In the genomic region with DNA sequence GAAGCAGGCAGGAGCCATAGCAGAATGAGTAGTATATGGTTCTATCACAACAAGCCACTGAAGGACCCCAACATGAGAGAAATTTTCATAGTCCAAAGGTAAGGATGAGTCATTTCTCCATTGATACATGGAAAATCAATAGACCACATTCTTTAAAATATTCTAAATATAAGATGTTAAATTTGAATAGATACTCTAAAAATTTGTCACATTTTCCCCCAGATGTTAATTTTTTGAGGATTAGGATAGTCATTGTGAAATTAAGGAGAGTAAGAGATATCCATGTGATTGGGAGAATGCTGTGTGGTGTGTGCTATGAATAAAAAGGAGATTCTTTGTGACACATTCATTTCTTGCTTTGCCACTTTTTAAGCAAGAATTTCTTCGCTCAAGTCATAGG, we compare ENCODE assay signal across 17 mouse cellular contexts.
DNase-seq lines count a peak whose midpoint lies in the region; TF ChIP-seq lines count a peak whose summit lies in the region.
"Had no signal": no experiment of that assay in that cellular context is flagged by ENCODE, and none has a peak within 500 bp of the region (broad histone marks: within the 10 kb centered on the region; RNA-seq: fewer than 3 reads in every experiment).

No protein-coding gene starts in this region.

- dilution Hi-C loops in CH12.LX (cut with MboI; ENCODE audit: extremely low pct_ligation_motif_present, extremely low pct_unique_long_range_greater_than_20kb, low sequenced_read_pairs) = no loop called here

- no peak overlapping the region for H3K9ac ChIP-seq in CH12.LX (ENCODE audit: insufficient read depth, low read depth)

- in situ Hi-C loops in CH12.LX (cut with MboI; ENCODE audit: low pct_ligation_motif_present, low pct_unique_long_range_greater_than_20kb, low sequenced_read_pairs) = no loop called here

- no peak for TF ChIP-seq CTCF in layer of hippocampus, adult 2 months (conservative IDR thresholded peaks at IDR 0.05)
- TF ChIP-seq CTCF in CH12.LX (conservative IDR thresholded peaks at IDR 0.05 in 1 of 2, IDR thresholded peaks at IDR 0.05 in 1 of 2; ENCODE audit: low read depth in 2 of 2, low read length in 2 of 2) = no peak

- no peak for TF ChIP-seq POLR2A in CH12.LX (IDR thresholded peaks at IDR 0.05; ENCODE audit: low read depth, low read length)

- no peak overlapping the region for H3K4me3 ChIP-seq in layer of hippocampus, adult 2 months
- no peak overlapping the region for H3K4me3 ChIP-seq in CH12.LX (replicated peaks in 1 of 3; ENCODE audit: low read depth in 2 of 3, low read length in 2 of 3, poor library complexity in 1 of 3)

- no peaks in the 10 kb centered on the region for H3K36me3 ChIP-seq in CH12.LX (replicated peaks in 1 of 2; ENCODE audit: control insufficient read depth in 1 of 2, insufficient read depth in 1 of 2, low read length in 1 of 2)
- H3K36me3 ChIP-seq: G1E had no signal

- H3K4me2 ChIP-seq in CH12.LX (ENCODE audit: insufficient read depth, low read depth, poor library complexity, severe bottlenecking) = no peak overlapping the region

- H3K79me2 ChIP-seq in CH12.LX (replicated peaks; ENCODE audit: control insufficient read depth, extremely low read depth, insufficient read depth, poor library complexity, severe bottlenecking) = no peaks in the 10 kb centered on the region

- H3K9me3 ChIP-seq in CH12.LX (replicated peaks; ENCODE audit: low read length) = no peaks in the 10 kb centered on the region
- H3K9me3 ChIP-seq: G1E had no signal

- H3K27me3 ChIP-seq in CH12.LX (replicated peaks) = no peaks in the 10 kb centered on the region
- H3K27me3 ChIP-seq: Patski had no signal

- DNase-seq in layer of hippocampus, adult 2 months (ENCODE audit: low spot score in 2 of 2) = no peak
- no peak for DNase-seq in layer of hippocampus, adult 8-10 months (ENCODE audit: low spot score in 2 of 2)
- DNase-seq in CH12.LX (ENCODE audit: extremely low read depth) = peak; percentile 28
- DNase-seq in cerebellum, postnatal 36 days = no peak
- DNase-seq: adrenal gland, adult 2 months; adrenal gland, adult 8-10 months; adrenal gland, postnatal 10 days; adrenal gland, postnatal 14 days; adrenal gland, postnatal 25 days; adrenal gland, postnatal 36 days; B cell, adult 2 months; cerebellum, adult 11 months; cerebellum, adult 11-12 months; cerebellum, adult 18-20 months; cerebellum, adult 2 months had no signal

- peak; percentile 80 for TF ChIP-seq EP300 in CH12.LX (IDR thresholded peaks at IDR 0.05; ENCODE audit: low read length)

- peaks cover 5 to 12% of the 10 kb centered on the region in 2 experiments; a peak in 3 of 4 replicates for H3K4me1 ChIP-seq in CH12.LX (ENCODE audit: control insufficient read depth in 1 of 2, insufficient read depth in 2 of 2)

- peak overlapping the region; percentile 49; the same call in 1 of the 2 replicates for H3K27ac ChIP-seq in layer of hippocampus, adult 2 months
- H3K27ac ChIP-seq in CH12.LX (ENCODE audit: insufficient read depth, low read depth) = no peak overlapping the region

- no peak for TF ChIP-seq RAD21 in CH12.LX (IDR thresholded peaks at IDR 0.05; ENCODE audit: low read depth, low read length)

TF ChIP-seq in CH12.LX, 34 proteins besides CTCF, POLR2A, EP300 and RAD21:
- TF ChIP-seq MEF2A (IDR thresholded peaks at IDR 0.05; ENCODE audit: borderline replicate concordance, low read depth, low read length) = no peak
- 0 out of 2 replicates have a peak, but pooled peaks have one; percentile 41 for TF ChIP-seq MAFK (IDR thresholded peaks at IDR 0.05; ENCODE audit: insufficient replicate concordance, low read length)
- no peak for TF ChIP-seq CHD1 (IDR thresholded peaks at IDR 0.05; ENCODE audit: low read depth, low read length)
- peak; percentile 88 for TF ChIP-seq JUND (conservative IDR thresholded peaks at IDR 0.05; ENCODE audit: low read depth, low read length)
- TF ChIP-seq USF2 (conservative IDR thresholded peaks at IDR 0.05; ENCODE audit: low read depth, low read length) = no peak
- no peak for TF ChIP-seq BHLHE40 (IDR thresholded peaks at IDR 0.05; ENCODE audit: low read depth, low read length)
- TF ChIP-seq IRF4 (IDR thresholded peaks at IDR 0.05; ENCODE audit: low read depth, low read length) = no peak
- 0 out of 2 replicates have a peak, but pooled peaks have one; percentile 35 for TF ChIP-seq RCOR1 (conservative IDR thresholded peaks at IDR 0.05; ENCODE audit: low read depth, low read length)
- peak; percentile 52 for TF ChIP-seq ETS1 (conservative IDR thresholded peaks at IDR 0.05; ENCODE audit: low read depth, low read length)
- 0 out of 2 replicates have a peak, but pooled peaks have one; percentile 18 for TF ChIP-seq MXI1 (IDR thresholded peaks at IDR 0.05; ENCODE audit: low read depth, low read length)
- TF ChIP-seq MAX (IDR thresholded peaks at IDR 0.05; ENCODE audit: low read length) = peak; percentile 28; the same call in 1 of the 2 replicates
- no peak for TF ChIP-seq SIN3A (IDR thresholded peaks at IDR 0.05; ENCODE audit: low read length)
- peak; percentile 80 for TF ChIP-seq JUN (IDR thresholded peaks at IDR 0.05; ENCODE audit: insufficient read depth, low read depth, low read length)
